Mouse (Mus musculus): Measurements from ENCODE around the gene Npcd. TPM values are rescaled to one million over a fixed set of nuclear protein-coding genes. Genes with fewer than 3 reads are reported as not detected.
A peak's percentile ranks its signal among the peaks of the same experiment; 100 is the strongest.

Gene Npcd
- polyA plus RNA-seq, 1 experiment from 2014 or later: 0.32 TPM

DNA sequence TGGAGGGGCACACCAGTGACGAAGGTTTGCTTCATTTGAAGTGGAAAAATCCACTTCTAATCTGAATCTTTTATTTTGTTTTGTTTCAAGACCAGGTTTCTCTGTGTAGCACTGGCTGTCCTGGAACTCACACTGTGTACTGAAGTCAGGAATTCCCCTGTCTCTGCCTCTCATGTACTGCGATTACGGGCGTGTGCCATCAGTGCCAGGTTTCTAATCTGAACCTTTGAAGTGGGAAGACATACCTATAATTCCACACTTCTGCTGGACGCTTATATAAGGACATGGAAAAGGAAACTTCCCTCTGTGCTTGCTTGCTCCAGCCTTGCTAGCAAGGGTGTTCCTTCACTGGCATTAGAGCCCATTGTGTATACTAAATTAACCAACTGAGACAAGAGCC lies 24.9 kb upstream of the Npcd start:
- Histone ChIP-seq H3K36me3 (no peaks in the 10 kb centered on the region), H3K4me1 (no peaks in the 10 kb centered on the region; the same call in 1 of the 2 replicates), H3K27ac (no peak overlapping the region), H3K9me3 (no peaks in the 10 kb centered on the region), H3K4me3 (no peak overlapping the region), H3K9ac (no peak overlapping the region), H3K4me2 (no peak overlapping the region), H3K27me3 (no peaks in the 10 kb centered on the region)
- 82% methylated on average over 5 of the region's 5 CpGs for WGBS
- ATAC-seq (ENCODE audit: insufficient number of reproducible peaks, insufficient read depth, low FRiP score, low TSS enrichment, low read depth): no peak

- Histone ChIP-seq H3K9ac (no peak overlapping the region), H3K4me2 (no peak overlapping the region), H3K4me1 (peaks cover 13% of the 10 kb centered on the region), H3K9me3 (no peaks in the 10 kb centered on the region), H3K27me3 (no peaks in the 10 kb centered on the region), H3K27ac (no peak overlapping the region), H3K4me3 (no peak overlapping the region), H3K36me3 (no peaks in the 10 kb centered on the region)
- no peak for ATAC-seq (ENCODE audit: insufficient number of reproducible peaks, insufficient read depth, low FRiP score, low TSS enrichment, low read depth)
- WGBS: 93% methylated on average over 2 of the region's 2 CpGs
These were observed 16.1 kb upstream of the Npcd start for GRCm38 (mm10) chr15:79850143-79850542.

DNA sequence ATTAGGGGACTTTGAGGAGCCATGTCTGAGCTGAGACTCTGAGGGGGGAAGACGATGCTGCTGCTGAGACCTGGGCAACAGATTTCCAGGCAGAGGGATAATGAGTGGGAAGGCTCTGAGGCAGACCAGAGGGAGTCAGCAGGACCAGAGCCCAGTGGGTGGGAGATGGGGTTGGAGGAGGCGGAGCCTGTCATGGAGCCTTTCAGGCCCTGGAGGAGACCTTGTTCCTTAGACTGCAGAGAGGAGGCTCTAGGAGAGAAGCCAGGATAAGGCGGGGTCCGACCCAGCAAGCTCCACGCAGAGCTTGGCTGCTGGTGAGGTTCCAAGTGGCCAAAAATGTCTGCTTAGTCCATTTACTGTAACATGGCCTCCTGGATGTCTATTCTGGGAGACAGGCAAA lies 13.1 kb upstream of the Npcd start:
- Histone ChIP-seq H3K4me1 (peaks cover 13% of the 10 kb centered on the region), H3K36me3 (no peaks in the 10 kb centered on the region), H3K4me3 (no peak overlapping the region), H3K27me3 (no peaks in the 10 kb centered on the region), H3K4me2 (no peak overlapping the region), H3K27ac (peak overlapping the region; percentile 33; the same call in 1 of the 2 replicates), H3K9me3 (no peaks in the 10 kb centered on the region), H3K9ac (0 out of 2 replicates have a peak overlapping the region, but pooled peaks have one; percentile 17)
- WGBS: 25% methylated on average over 5 of the region's 5 CpGs
- 0 out of 2 replicates have a peak, but pooled peaks have one; percentile 48 for ATAC-seq (ENCODE audit: insufficient number of reproducible peaks, insufficient read depth, low FRiP score, low TSS enrichment, low read depth)

DNA sequence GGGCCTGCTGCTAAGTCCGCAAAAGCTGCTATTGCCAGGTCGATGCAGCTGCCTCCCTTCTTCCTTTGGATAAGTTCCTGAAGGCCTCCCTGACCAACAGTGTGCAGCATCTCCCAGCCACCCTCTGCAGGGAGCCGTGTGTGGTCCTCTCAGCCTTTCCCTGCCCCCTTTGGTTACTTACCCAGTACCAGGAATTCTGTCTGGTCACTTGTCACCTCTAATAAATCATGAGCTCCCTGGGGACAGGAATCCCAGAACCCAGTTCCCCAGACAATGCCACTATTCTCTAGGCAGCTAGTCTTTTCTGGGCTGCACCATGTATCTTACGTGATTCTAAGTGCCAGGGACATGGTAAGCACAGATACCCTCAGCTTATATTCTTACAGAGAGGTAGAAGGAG lies 11.9 kb upstream of the Npcd start:
- Histone ChIP-seq H3K4me1 (peaks cover 13% of the 10 kb centered on the region), H3K36me3 (no peaks in the 10 kb centered on the region), H3K27ac (no peak overlapping the region), H3K27me3 (no peaks in the 10 kb centered on the region), H3K9me3 (no peaks in the 10 kb centered on the region), H3K4me2 (no peak overlapping the region), H3K9ac (no peak overlapping the region), H3K4me3 (no peak overlapping the region)
- no peak for ATAC-seq (ENCODE audit: insufficient number of reproducible peaks, insufficient read depth, low FRiP score, low TSS enrichment, low read depth)
- WGBS: 73% methylated on average over 4 of the region's 4 CpGs

GRCm38 (mm10) chr15:79842985-79843384 lies 8.9 kb upstream of the Npcd start:
- ATAC-seq (ENCODE audit: insufficient number of reproducible peaks, insufficient read depth, low FRiP score, low TSS enrichment, low read depth): no peak
- no peak overlapping the region for H3K4me2 ChIP-seq
- H3K4me1 ChIP-seq: peaks cover 11% of the 10 kb centered on the region
- no peaks in the 10 kb centered on the region for H3K9me3 ChIP-seq
- no peak overlapping the region for H3K4me3 ChIP-seq
- H3K27me3 ChIP-seq: peaks cover 6% of the 10 kb centered on the region; the same call in 1 of the 2 replicates
- 90% methylated on average over 3 of the region's 3 CpGs for WGBS
- no peak overlapping the region for H3K9ac ChIP-seq
- H3K27ac ChIP-seq: no peak overlapping the region
- H3K36me3 ChIP-seq: no peaks in the 10 kb centered on the region

GRCm38 (mm10) chr15:79840281-79840680 lies 6.2 kb upstream of the Npcd start:
- H3K4me3 ChIP-seq: no peak overlapping the region
- no peak overlapping the region for H3K27ac ChIP-seq
- peaks cover 6% of the 10 kb centered on the region; the same call in 1 of the 2 replicates for H3K27me3 ChIP-seq
- H3K9ac ChIP-seq: no peak overlapping the region
- 44% methylated on average over 2 of the region's 2 CpGs for WGBS
- no peaks in the 10 kb centered on the region for H3K9me3 ChIP-seq
- no peak overlapping the region for H3K4me2 ChIP-seq
- H3K4me1 ChIP-seq: peaks cover 7% of the 10 kb centered on the region
- no peak for ATAC-seq (ENCODE audit: insufficient number of reproducible peaks, insufficient read depth, low FRiP score, low TSS enrichment, low read depth)
- no peaks in the 10 kb centered on the region for H3K36me3 ChIP-seq

DNA sequence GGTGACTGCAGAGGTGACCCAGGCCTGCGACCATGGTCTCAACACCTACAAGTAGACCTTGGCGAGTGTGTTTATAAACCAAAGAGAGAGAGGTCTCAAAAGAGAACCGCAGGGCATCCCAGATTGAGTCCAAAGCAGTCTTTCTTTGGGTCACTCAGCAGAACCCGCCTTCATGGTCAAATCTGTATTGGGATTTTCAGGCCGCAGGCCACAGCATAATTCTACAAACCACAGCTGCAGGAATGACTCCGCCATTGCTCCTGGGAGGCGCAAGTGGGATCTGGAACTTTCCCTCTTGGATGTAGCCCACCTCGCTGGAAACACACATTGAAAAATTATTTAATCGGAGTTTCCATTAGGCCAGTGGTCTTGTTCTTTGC lies 834 bp upstream of the Npcd start:
- whole genome bisulfite sequencing: 47% methylated on average over 9 of the region's 9 CpGs
- peak overlapping the region; percentile 69 for H3K9ac ChIP-seq

GRCm38 (mm10) chr15:79833251-79834050 lies 586 bp downstream of the Npcd start:
- WGBS: under 1% methylated on average over 39 of the region's 41 CpGs
- H3K4me1 ChIP-seq: peaks cover 58% of the 10 kb centered on the region
- ATAC-seq (ENCODE audit: insufficient number of reproducible peaks, insufficient read depth, low FRiP score, low TSS enrichment, low read depth): no peak
- H3K27ac ChIP-seq: peak overlapping the region; percentile 96
- peak overlapping the region; percentile 90 for H3K4me2 ChIP-seq
- no peaks in the 10 kb centered on the region for H3K9me3 ChIP-seq
- no peaks in the 10 kb centered on the region for H3K27me3 ChIP-seq
- H3K36me3 ChIP-seq: peaks cover 24% of the 10 kb centered on the region
- H3K9ac ChIP-seq: peak overlapping the region; percentile 92
- peak overlapping the region; percentile 81 for H3K4me3 ChIP-seq

More for the DNA sequence above, 834 bp upstream of the Npcd start:
- H3K27me3 ChIP-seq: no peaks in the 10 kb centered on the region
- peaks cover 46% of the 10 kb centered on the region for H3K4me1 ChIP-seq
- peak overlapping the region; percentile 96 for H3K27ac ChIP-seq
- H3K36me3 ChIP-seq: peaks cover 11% of the 10 kb centered on the region
- peak overlapping the region; percentile 90 for H3K4me2 ChIP-seq
- ATAC-seq (ENCODE audit: insufficient number of reproducible peaks, insufficient read depth, low FRiP score, low TSS enrichment, low read depth): no peak
- H3K9me3 ChIP-seq: no peaks in the 10 kb centered on the region
- H3K4me3 ChIP-seq: peak overlapping the region; percentile 81

- Histone ChIP-seq H3K36me3 (peaks cover 35% of the 10 kb centered on the region), H3K9ac (peak overlapping the region; percentile 92), H3K4me2 (peak overlapping the region; percentile 90), H3K27ac (peak overlapping the region; percentile 96), H3K9me3 (no peaks in the 10 kb centered on the region), H3K27me3 (no peaks in the 10 kb centered on the region), H3K4me1 (peaks cover 70% of the 10 kb centered on the region), H3K4me3 (peak overlapping the region; percentile 81)
- WGBS: 27% methylated on average over 18 of the region's 18 CpGs
- no peak for ATAC-seq (ENCODE audit: insufficient number of reproducible peaks, insufficient read depth, low FRiP score, low TSS enrichment, low read depth)
These were observed 1.8 kb downstream of the Npcd start for GRCm38 (mm10) chr15:79832064-79832900.

- Histone ChIP-seq H3K36me3 (peaks cover 47% of the 10 kb centered on the region), H3K4me1 (peaks cover 81% of the 10 kb centered on the region)
- WGBS: 9% methylated on average over 4 of the region's 4 CpGs
These were observed 3.6 kb downstream of the Npcd start for GRCm38 (mm10) chr15:79830388-79830787.

GRCm38 (mm10) chr15:79829431-79829830 lies 4.6 kb downstream of the Npcd start:
- no peak for ATAC-seq (ENCODE audit: insufficient number of reproducible peaks, insufficient read depth, low FRiP score, low TSS enrichment, low read depth)
- Histone ChIP-seq H3K36me3 (peaks cover 47% of the 10 kb centered on the region), H3K4me2 (no peak overlapping the region), H3K4me3 (no peak overlapping the region), H3K9ac (no peak overlapping the region), H3K9me3 (no peaks in the 10 kb centered on the region), H3K4me1 (peaks cover 77% of the 10 kb centered on the region), H3K27ac (no peak overlapping the region), H3K27me3 (no peaks in the 10 kb centered on the region)
- WGBS: 81% methylated on average over 5 of the region's 5 CpGs

More at GRCm38 (mm10) chr15:79830388-79830787, 3.6 kb downstream of the Npcd start:
- Histone ChIP-seq H3K27ac (no peak overlapping the region), H3K27me3 (no peaks in the 10 kb centered on the region), H3K4me2 (no peak overlapping the region), H3K9me3 (no peaks in the 10 kb centered on the region), H3K9ac (no peak overlapping the region), H3K4me3 (no peak overlapping the region)
- ATAC-seq (ENCODE audit: insufficient number of reproducible peaks, insufficient read depth, low FRiP score, low TSS enrichment, low read depth): no peak

All from embryonic facial prominence, embryonic 13.5 days (tissue).